Mouse (Mus musculus) brain, embryonic 14.5 days (tissue): ENCODE measurements at regions not wholly inside any gene's neighbourhood (a gene's known extent, or its start where the extent isn't known, plus 50 kb on each side); places are given as distances from the start of the nearest gene placed in this dataset.

Experiments
- CTCF ChIP-seq: fragments of 200-500 bp; IDR thresholded peaks from 2 replicates; pipeline ENCODE4 v1.5.1; 2012; ENCODE audit warnings: inconsistent platforms, mild to moderate bottlenecking, moderate library complexity, borderline replicate concordance; ENCODE audit not compliant: insufficient read depth, insufficient read length; ENCODE audit errors: extremely low read depth
- POLR2A ChIP-seq: fragments of 200-500 bp; IDR thresholded peaks from 2 replicates; pipeline ENCODE4 v1.6.1; 2012; ENCODE audit warnings: mild to moderate bottlenecking, inconsistent platforms, borderline replicate concordance; ENCODE audit not compliant: poor library complexity, insufficient read depth, insufficient read length, severe bottlenecking; ENCODE audit errors: extremely low read depth

DNA sequence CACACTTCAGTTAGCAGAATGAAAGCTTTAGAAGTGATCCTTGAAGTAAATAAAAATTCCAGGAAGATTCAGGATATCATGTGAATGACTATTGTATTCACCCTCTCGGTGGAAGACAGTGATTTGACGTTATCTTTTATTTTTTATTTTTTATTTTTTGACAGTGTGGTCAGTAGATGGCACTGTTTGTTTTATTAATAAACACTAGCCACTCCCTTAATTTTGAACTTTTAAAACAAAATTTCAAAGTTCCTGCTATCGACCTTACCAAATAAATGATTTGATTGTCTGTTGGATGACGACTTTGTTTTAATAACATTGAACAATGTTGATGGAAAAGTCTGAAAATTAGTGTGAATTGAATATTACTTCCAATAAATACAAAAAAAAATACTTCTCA, 694.4 kb downstream of the Kcnt2 start:
- TF ChIP-seq CTCF (no peak), POLR2A (no peak)
